Mouse (Mus musculus) CH12.LX (cell line): Measurements from ENCODE around the gene Nid1.

Experiments used
- BHLHE40 ChIP-seq: IDR thresholded peaks from 2 replicates; pipeline ENCODE4 v1.6.1; 2011; ENCODE audit warnings: mild to moderate bottlenecking, low read depth, low read length, improper control_type of control experiment
- CTCF ChIP-seq, 2 experiments: IDR thresholded peaks in 1 of 2; conservative IDR thresholded peaks in 1 of 2; 2 replicates each; pipeline ENCODE4 v1.5.1; 2011 to 2012; ENCODE audit warnings: low read depth in 2 of 2, low read length in 2 of 2, improper control_type of control experiment in 1 of 2, inconsistent platforms in 1 of 2, mild to moderate bottlenecking in 1 of 2, moderate library complexity in 1 of 2
- ELF1 ChIP-seq: IDR thresholded peaks from 2 replicates; pipeline ENCODE4 v1.6.1; 2014; ENCODE audit warnings: low read depth, mild to moderate bottlenecking, inconsistent platforms, low read length, improper control_type of control experiment
- EP300 ChIP-seq: IDR thresholded peaks from 2 replicates; pipeline ENCODE4 v1.6.1; 2011; ENCODE audit warnings: low read length, improper control_type of control experiment
- HCFC1 ChIP-seq: IDR thresholded peaks from 2 replicates; pipeline ENCODE4 v1.6.1; 2012; ENCODE audit warnings: low read depth, mild to moderate bottlenecking, inconsistent platforms, low read length, improper control_type of control experiment
- KAT2A ChIP-seq: IDR thresholded peaks from 2 replicates; pipeline ENCODE4 v1.6.1; 2012; ENCODE audit warnings: low read length, improper control_type of control experiment, inconsistent platforms; ENCODE audit not compliant: insufficient replicate concordance
- MAZ ChIP-seq: IDR thresholded peaks from 2 replicates; pipeline ENCODE4 v1.6.1; 2012; ENCODE audit warnings: low read depth, mild to moderate bottlenecking, inconsistent platforms, low read length, improper control_type of control experiment, moderate library complexity
- MYC ChIP-seq: IDR thresholded peaks from 2 replicates; pipeline ENCODE4 v1.6.1; 2011; ENCODE audit warnings: low read depth, mild to moderate bottlenecking, improper control_type of control experiment, low read length
- POLR2A ChIP-seq: IDR thresholded peaks from 2 replicates; pipeline ENCODE4 v1.6.1; 2011; ENCODE audit warnings: low read depth, mild to moderate bottlenecking, improper control_type of control experiment, low read length
- ZMIZ1 ChIP-seq: IDR thresholded peaks from 2 replicates; pipeline ENCODE4 v1.6.1; 2012; ENCODE audit warnings: low read depth, mild to moderate bottlenecking, inconsistent platforms, low read length, improper control_type of control experiment

DNA sequence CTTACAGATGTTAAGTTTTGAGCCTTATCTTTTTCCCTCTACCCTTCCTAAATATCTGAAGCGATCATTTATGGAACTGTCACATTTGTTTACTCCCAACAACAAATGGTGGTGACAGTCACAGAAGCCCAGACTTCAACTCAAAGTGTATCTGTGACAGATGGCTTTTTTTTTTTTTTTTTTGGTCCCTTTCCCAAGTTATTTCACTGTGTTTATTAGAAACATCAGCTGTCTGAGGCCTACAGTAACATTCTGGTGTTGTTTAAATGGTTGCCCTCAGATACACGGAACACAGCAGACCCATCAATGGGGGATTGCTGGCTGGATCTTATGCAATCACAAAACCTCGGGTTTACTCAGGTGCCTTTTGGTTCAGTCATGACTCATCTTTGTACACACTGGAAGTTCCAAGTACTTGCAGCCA, 34.0 kb downstream of the Nid1 start:
- TF ChIP-seq CTCF (conservative IDR thresholded peaks at IDR 0.05 in 1 of 2, IDR thresholded peaks at IDR 0.05 in 1 of 2; ENCODE audit: low read depth in 2 of 2, low read length in 2 of 2) (no peak), BHLHE40 (peak; percentile 92), EP300 (peak; percentile 85), ZMIZ1 (no peak), MYC (0 out of 2 replicates have a peak, but pooled peaks have one; percentile 38), MAZ (no peak), POLR2A (no peak), KAT2A (0 out of 2 replicates have a peak, but pooled peaks have one; percentile 24), HCFC1 (no peak), ELF1 (no peak)
